Mouse (Mus musculus) neutrophil, adult 5-6 weeks (primary cell): ENCODE results near the gene Prl3d1. TPM values are rescaled to one million over a fixed set of nuclear protein-coding genes. Genes with fewer than 3 reads are reported as not detected.
"Not testable (repeated sequence)": the region's sequence is repeated elsewhere in the genome, so short reads cannot be mapped to it uniquely, and the experiment has no call there.

Experiments used
- ATAC-seq: fragments of 151-379, 151-347 bp; 2 replicates; pipeline ENCODE4 v1.8.0; 2017; ENCODE audit warnings: mild to moderate bottlenecking, moderate TSS enrichment; ENCODE audit not compliant: insufficient number of reproducible peaks, poor library complexity, low FRiP score, severe bottlenecking; ENCODE audit errors: extremely low read depth
- total RNA-seq: library from RNA; stranded (forward); fragments of 200-1000 nt; gene quantifications from 2 replicates; pipeline ENCODE4 v1.2.3, GENCODE M21; 2017

The Prl3d1 gene
- total RNA-seq = not detected in 2 replicates

DNA sequence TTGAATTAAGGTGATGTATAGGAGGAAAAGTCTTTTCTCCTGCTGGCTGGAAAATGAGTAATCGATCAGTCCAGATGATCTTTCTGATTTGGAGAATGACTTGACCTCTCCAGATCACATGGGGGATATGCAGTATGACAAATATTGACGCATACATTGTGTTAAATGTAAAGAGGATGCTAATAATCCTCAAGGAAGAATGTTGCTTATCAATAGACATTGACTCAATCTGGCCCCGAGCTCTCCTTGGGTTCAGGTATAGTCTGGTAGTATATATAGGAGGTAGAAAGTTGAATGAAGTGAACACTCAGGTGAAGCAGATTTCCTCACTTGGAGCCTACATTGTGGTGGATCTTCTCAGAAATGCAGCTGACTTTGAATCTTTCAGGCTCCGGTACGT lies at the start of gene Prl3d1:
Gene Prl3d1 (plus strand): TSS at position 301 of the 400 bp plus-strand sequence.
- ATAC-seq = not testable (repeated sequence)

DNA sequence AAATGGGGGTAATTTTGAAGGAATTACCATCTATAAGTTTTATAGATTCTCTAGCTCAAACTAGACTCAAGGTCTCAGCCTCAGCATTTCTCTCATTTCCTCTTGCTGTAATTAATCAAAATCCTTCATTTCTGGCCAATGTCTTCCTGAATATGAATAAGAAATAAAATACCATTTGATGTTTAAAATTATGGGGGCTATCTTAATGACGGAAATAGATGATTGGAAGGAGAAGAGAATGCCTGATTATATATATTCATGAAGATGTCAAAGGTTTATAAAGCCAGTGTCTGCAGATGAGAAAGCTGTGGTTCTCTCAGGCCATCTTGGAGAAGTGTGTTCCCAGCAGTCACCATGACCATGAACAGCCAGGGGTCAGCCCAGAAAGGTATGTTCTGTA lies 36.7 kb upstream of the Prl3d1 start, which contains the start of gene Prl:
Gene Prl (plus strand): TSS at position 301 of the 400 bp plus-strand sequence.
- ATAC-seq = no peak

DNA sequence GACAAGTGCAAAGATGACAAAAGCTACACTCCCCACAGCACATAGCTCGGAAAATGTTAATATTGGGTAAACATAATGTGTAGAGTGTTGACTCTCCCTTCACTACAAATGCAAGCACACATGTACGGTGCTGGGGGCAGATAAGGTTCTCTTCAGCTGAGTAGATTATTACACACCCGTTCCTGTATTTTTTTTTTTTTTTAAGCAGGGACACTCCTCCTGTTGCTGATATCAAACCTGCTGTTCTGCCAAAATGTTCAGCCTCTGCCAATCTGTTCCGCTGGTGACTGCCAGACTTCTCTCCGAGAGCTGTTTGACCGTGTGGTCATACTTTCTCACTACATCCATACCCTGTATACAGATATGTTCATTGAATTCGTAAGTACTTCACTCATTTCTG lies 34.8 kb upstream of the Prl3d1 start:
- no peak for ATAC-seq

DNA sequence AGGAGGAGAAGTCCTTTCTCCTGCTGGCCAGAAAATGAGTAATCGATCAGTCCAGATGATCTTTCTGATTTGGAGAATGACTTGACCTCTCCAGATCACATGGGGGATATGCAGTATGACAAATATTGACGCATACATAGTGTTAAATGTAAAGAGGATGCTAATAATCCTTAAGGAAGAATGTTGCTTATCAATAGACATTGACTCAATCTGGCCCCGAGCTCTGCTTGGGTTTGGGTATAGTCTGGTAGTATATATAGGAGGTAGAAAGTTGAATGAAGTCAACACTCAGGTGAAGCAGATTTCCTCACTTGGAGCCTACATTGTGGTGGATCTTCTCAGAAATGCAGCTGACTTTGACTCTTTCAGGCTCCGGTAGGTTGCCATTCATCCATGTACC lies 27.4 kb downstream of the Prl3d1 start, which contains the start of gene Prl3d2:
Gene Prl3d2 (plus strand): TSS at position 301 of the 400 bp plus-strand sequence.
- not testable (repeated sequence) for ATAC-seq

DNA sequence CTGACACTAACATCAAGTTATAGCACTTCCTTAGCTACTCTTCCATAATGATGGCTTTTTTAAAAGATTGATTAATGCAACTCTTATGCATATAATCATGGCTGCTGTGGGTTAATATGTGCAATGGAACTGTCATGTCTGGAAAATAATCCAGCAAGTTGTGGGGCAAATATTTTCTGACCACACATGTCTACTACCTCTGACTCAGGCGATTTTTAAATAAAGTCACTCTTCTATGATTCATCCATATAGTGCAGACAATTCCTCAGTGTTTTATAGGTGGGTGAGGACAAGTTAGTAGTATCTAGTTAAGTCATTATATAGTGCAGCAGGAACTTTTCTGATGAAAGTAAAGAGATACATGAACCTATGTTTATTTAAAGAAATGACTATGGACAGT lies 54.3 kb downstream of the Prl3d1 start:
- ATAC-seq = no peak

Other genes with a start within 250 kb of the Prl3d1 start
- gene Prl, start 36.6 kb upstream of the Prl3d1 start, total RNA-seq = not detected in 2 replicates
- gene Prl3d2, start 27.5 kb downstream of the Prl3d1 start, total RNA-seq = not detected in 2 replicates
- not detected in 2 replicates for gene Prl3d3, start 62.6 kb downstream of the Prl3d1 start, total RNA-seq
- gene Prl3c1, start 102.5 kb downstream of the Prl3d1 start, total RNA-seq = not detected in 2 replicates
- not detected in 2 replicates for gene Prl3b1, start 147.7 kb downstream of the Prl3d1 start, total RNA-seq
- gene Prl3a1, start 165.2 kb downstream of the Prl3d1 start, total RNA-seq = not detected in 2 replicates
- gene Prl6a1, start 218.4 kb downstream of the Prl3d1 start, total RNA-seq = not detected in 2 replicates